Comparison of ENCODE assay signal across 13 mouse cellular contexts in the genomic region with DNA sequence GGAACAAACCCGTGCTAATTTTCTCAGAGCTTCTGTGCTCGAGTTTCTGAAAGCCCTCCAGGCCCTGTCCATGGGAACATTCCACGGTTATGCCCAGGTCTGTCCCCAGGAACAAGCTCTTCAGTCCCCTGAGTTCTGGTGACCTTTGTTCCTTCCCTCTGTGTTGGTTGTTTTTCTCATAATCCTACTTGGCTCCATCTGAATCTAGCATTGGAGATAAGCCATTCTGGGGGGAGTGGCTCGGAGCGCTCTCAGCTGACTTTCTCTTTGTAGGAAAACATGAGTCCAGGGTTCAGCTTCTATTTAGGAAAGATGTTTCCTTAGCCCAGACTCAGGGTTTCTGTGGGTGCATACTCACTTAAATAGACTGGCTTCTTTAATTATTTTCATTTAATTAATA. TPM values are rescaled to one million over a fixed set of nuclear protein-coding genes. Genes with fewer than 3 reads are reported as not detected.
A peak's percentile ranks its signal among the peaks of the same experiment; 100 is the strongest.
DNase-seq lines count a peak whose midpoint lies in the region; ATAC-seq and TF ChIP-seq lines count a peak whose summit lies in the region.
"Had no signal": no experiment of that assay in that cellular context is flagged by ENCODE, and none has a peak within 500 bp of the region (broad histone marks: within the 10 kb centered on the region; RNA-seq: fewer than 3 reads in every experiment).

No protein-coding gene starts in this region.

- H3K9me3 ChIP-seq in heart, embryonic 12.5 days (replicated peaks), result no peaks in the 10 kb centered on the region
- H3K9me3 ChIP-seq: embryonic facial prominence, embryonic 13.5 days; limb, embryonic 10.5 days; midbrain, embryonic 10.5 days had no signal

- H3K79me2 ChIP-seq in heart, adult 2 months (replicated peaks; ENCODE audit: control insufficient read depth, insufficient read depth, low read length), result no peaks in the 10 kb centered on the region

- no peak overlapping the region for H3K4me2 ChIP-seq in heart, embryonic 12.5 days
- H3K4me2 ChIP-seq: embryonic facial prominence, embryonic 13.5 days had no signal

- TF ChIP-seq EP300 in heart, adult 2 months (IDR thresholded peaks at IDR 0.05; ENCODE audit: insufficient read depth, low read depth, low read length), result no peak

- H3K27ac ChIP-seq in heart, adult 2 months, result peak overlapping the region; percentile 10
- no peak overlapping the region for H3K27ac ChIP-seq in heart, embryonic 12.5 days (ENCODE audit: poor library complexity, severe bottlenecking)
- H3K27ac ChIP-seq: embryonic facial prominence, embryonic 13.5 days; limb, embryonic 10.5 days; midbrain, embryonic 10.5 days had no signal

- TF ChIP-seq CTCF in heart, adult 2 months (IDR thresholded peaks at IDR 0.05), result no peak

- no peak overlapping the region for H3K4me3 ChIP-seq in heart, adult 2 months
- no peak overlapping the region for H3K4me3 ChIP-seq in heart, embryonic 12.5 days
- H3K4me3 ChIP-seq: embryonic facial prominence, embryonic 13.5 days; limb, embryonic 10.5 days; midbrain, embryonic 10.5 days; myocyte had no signal

- no peaks in the 10 kb centered on the region for H3K27me3 ChIP-seq in heart, adult 2 months (ENCODE audit: control insufficient read depth, insufficient read depth, low read length)
- no peaks in the 10 kb centered on the region for H3K27me3 ChIP-seq in heart, embryonic 12.5 days (replicated peaks)
- H3K27me3 ChIP-seq: embryonic facial prominence, embryonic 13.5 days had no signal

- no peak overlapping the region for H3K9ac ChIP-seq in heart, adult 2 months (ENCODE audit: low read depth, low read length)
- H3K9ac ChIP-seq in heart, embryonic 12.5 days, result no peak overlapping the region
- H3K9ac ChIP-seq: embryonic facial prominence, embryonic 13.5 days had no signal

- ATAC-seq in heart, embryonic 12.5 days (ENCODE audit: insufficient number of reproducible peaks, low FRiP score), result no peak
- ATAC-seq in cerebellum, adult (ENCODE audit: insufficient number of reproducible peaks, low FRiP score, low TSS enrichment), result no peak
- no peak for ATAC-seq in megakaryocyte, adult 5-6 weeks (ENCODE audit: poor library complexity, severe bottlenecking)

- H3K4me1 ChIP-seq in heart, adult 2 months (ENCODE audit: control insufficient read depth, insufficient read depth, low read length), result no peaks in the 10 kb centered on the region
- no peaks in the 10 kb centered on the region; the same call in 1 of the 2 replicates for H3K4me1 ChIP-seq in heart, embryonic 12.5 days (replicated peaks)
- H3K4me1 ChIP-seq: embryonic facial prominence, embryonic 13.5 days; limb, embryonic 10.5 days; midbrain, embryonic 10.5 days had no signal

- TF ChIP-seq POLR2A in heart, adult 2 months (IDR thresholded peaks at IDR 0.05; ENCODE audit: insufficient read depth, low read depth, low read length), result no peak

- WGBS in heart, adult 2 months, result 61% methylated on average over 5 of the region's 5 CpGs
- 82% methylated on average over 5 of the region's 5 CpGs for WGBS in heart, embryonic 12.5 days

- H3K36me3 ChIP-seq in heart, adult 2 months (ENCODE audit: control insufficient read depth, insufficient read depth, low read length), result no peaks in the 10 kb centered on the region
- H3K36me3 ChIP-seq in heart, embryonic 12.5 days, result no peaks in the 10 kb centered on the region
- H3K36me3 ChIP-seq: embryonic facial prominence, embryonic 13.5 days; limb, embryonic 10.5 days; midbrain, embryonic 10.5 days had no signal

- DNase-seq in heart, adult 2 months, result peak in 1 of 2 experiments; percentile 39
- DNase-seq in lung, postnatal 36 days, result peak; percentile 33
- DNase-seq in lung, postnatal 4 days, result no peak
- peak; percentile 25 to 41 for DNase-seq in kidney, postnatal 25 days
- DNase-seq: lung, adult 18-20 months; thymus, postnatal 4 days had no signal

- intact Hi-C loops in heart, adult 2 months (cut with DNase I), result no loop called here

RNA-seq across cellular contexts. Expression of a gene that starts 58.7 kb away (rescaled TPM):
- 10 to 100 TPM; 64.6 to 72.3 TPM for total RNA-seq in heart, adult 2 months (2021)
- 18.0 and 23.9 TPM in 2 replicates for polyA plus RNA-seq in heart, adult 2 months (2012; rRNA removed)
- polyA plus RNA-seq in heart, embryonic 12.5 days (2016; fragmentation: Nextera tagmentation; extraction: Ambion mirVana), result 12.2 and 13.4 TPM in 2 replicates
- total RNA-seq in megakaryocyte, adult 5-6 weeks (2015), result not detected in 2 replicates
- total RNA-seq in megakaryocyte, adult 5-6 weeks (2017), result not detected in 2 replicates
- polyA plus RNA-seq: myocyte had no signal

Comparison
In these comparisons a context has a peak if more than half of its experiments do, and no peak if none do; other contexts are left out.
1. DNase-seq: peak in lung, postnatal 36 days (single experiment) and kidney, postnatal 25 days (2 of 2); none in lung, postnatal 4 days (0 of 2).
2. RNA of a gene that starts 58.7 kb away (total RNA-seq): 64.6 to 72.3 TPM in heart, adult 2 months; not detected in megakaryocyte, adult 5-6 weeks; every median in the first group is over 10 times any median in the second.